Mouse (Mus musculus): ENCODE data around the gene Mbd5.

GRCm38 (mm10) chr2:49291709-49292108 lies 342.4 kb downstream of the Mbd5 start:
- no peak for TF ChIP-seq CTCF (IDR thresholded peaks at IDR 0.05; ENCODE audit: low read depth, low read length)
- no peak for TF ChIP-seq POLR2AphosphoS5 (IDR thresholded peaks at IDR 0.05; ENCODE audit: insufficient replicate concordance, low read depth, low read length)
- no peak for TF ChIP-seq TAL1 (conservative IDR thresholded peaks at IDR 0.05; ENCODE audit: low read depth, low read length)
- TF ChIP-seq GATA1 (IDR thresholded peaks at IDR 0.05; ENCODE audit: borderline replicate concordance, low read length) = no peak

Data from G1E (cell line).